Mouse (Mus musculus) MEL (cell line): ENCODE measurements at regions not wholly inside any gene's neighbourhood (a gene's known extent, or its start where the extent isn't known, plus 50 kb on each side); places are given as distances from the start of the nearest gene placed in this dataset.

Source experiments
- DNase-seq: peaks from one replicate; pipeline ENCODE4 v3.0.0; 2011; ENCODE audit warnings: low read depth, low spot score
- H3K27ac ChIP-seq: 2 replicates; pipeline ENCODE4 v1.5.1; 2012; ENCODE audit warnings: low read depth, mild to moderate bottlenecking, control low read depth, low read length, moderate library complexity; ENCODE audit not compliant: control insufficient read depth
- H3K27me3 ChIP-seq, 2 experiments: fragments of 150-350 bp in 1 of 2; sonication (generic) in 1 of 2; 2 replicates each; pipeline ENCODE4 v1.6.1; 2012; ENCODE audit warnings: low read length in 2 of 2, mild to moderate bottlenecking in 2 of 2, improper control_type of control experiment in 1 of 2, moderate library complexity in 1 of 2; ENCODE audit not compliant: insufficient read depth in 2 of 2, control insufficient read depth in 1 of 2
- H3K36me3 ChIP-seq, 2 experiments: 2 replicates each; pipeline ENCODE4 v1.6.1; 2012 to 2014; ENCODE audit warnings: low read length in 2 of 2, improper control_type of control experiment in 1 of 2, inconsistent platforms in 1 of 2, mild to moderate bottlenecking in 1 of 2; ENCODE audit not compliant: insufficient read depth in 2 of 2, control insufficient read depth in 1 of 2
- H3K4me1 ChIP-seq, 2 experiments: fragments of 150-350 bp in 1 of 2; sonication (generic) in 1 of 2; 2 replicates each; pipeline ENCODE4 v1.6.1; 2012; ENCODE audit warnings: low read length in 2 of 2, improper control_type of control experiment in 1 of 2, mild to moderate bottlenecking in 1 of 2; ENCODE audit not compliant: insufficient read depth in 2 of 2, control insufficient read depth in 1 of 2
- H3K4me3 ChIP-seq, 2 experiments: fragments of 150-350 bp in 1 of 2; sonication (generic) in 1 of 2; 2 replicates each; pipeline ENCODE4 v1.5.1; 2012; ENCODE audit warnings: low read depth in 2 of 2, low read length in 2 of 2, mild to moderate bottlenecking in 2 of 2, moderate library complexity in 2 of 2, control low read depth in 1 of 2, improper control_type of control experiment in 1 of 2; ENCODE audit not compliant: control insufficient read depth in 1 of 2, insufficient read depth in 1 of 2
- H3K79me2 ChIP-seq: 2 replicates; pipeline ENCODE4 v1.6.1; 2012; ENCODE audit warnings: mild to moderate bottlenecking, low read length, moderate library complexity; ENCODE audit not compliant: control insufficient read depth, poor library complexity, insufficient read depth
- H3K9ac ChIP-seq: 2 replicates; pipeline ENCODE4 v1.6.1; 2012; ENCODE audit warnings: low read depth, mild to moderate bottlenecking, control low read depth, low read length, moderate library complexity; ENCODE audit not compliant: control insufficient read depth, poor library complexity, severe bottlenecking
- H3K9me3 ChIP-seq: fragments of 150-350 bp; sonication (generic); replicated peaks from 2 replicates; pipeline ENCODE4 v1.6.1; 2012; ENCODE audit warnings: mild to moderate bottlenecking, low read length, improper control_type of control experiment, moderate library complexity; ENCODE audit not compliant: insufficient read depth
- CTCF ChIP-seq, 3 experiments: IDR thresholded peaks in 2 of 3; conservative IDR thresholded peaks in 1 of 3; 2 replicates each; pipeline ENCODE4 v1.5.1; 2011 to 2012; ENCODE audit warnings: low read length in 3 of 3, low read depth in 2 of 3, mild to moderate bottlenecking in 2 of 3, improper control_type of control experiment in 1 of 3, inconsistent platforms in 1 of 3, mixed read lengths in 1 of 3, moderate library complexity in 1 of 3; ENCODE audit not compliant: control insufficient read depth in 1 of 3, insufficient read depth in 1 of 3, poor library complexity in 1 of 3, severe bottlenecking in 1 of 3
- ELF1 ChIP-seq: IDR thresholded peaks from 2 replicates; pipeline ENCODE4 v1.6.1; 2014; ENCODE audit warnings: low read depth, mild to moderate bottlenecking, inconsistent platforms, low read length, improper control_type of control experiment, moderate library complexity
- EP300 ChIP-seq, 2 experiments: IDR thresholded peaks; 2 replicates each; pipeline ENCODE4 v1.6.1; 2011; ENCODE audit warnings: improper control_type of control experiment in 2 of 2, low read length in 2 of 2, low read depth in 1 of 2, mild to moderate bottlenecking in 1 of 2
- HCFC1 ChIP-seq: IDR thresholded peaks from 2 replicates; pipeline ENCODE4 v1.6.1; 2012; ENCODE audit warnings: low read depth, mild to moderate bottlenecking, inconsistent platforms, low read length, improper control_type of control experiment, moderate library complexity
- MAFK ChIP-seq: IDR thresholded peaks from 2 replicates; pipeline ENCODE4 v1.6.1; 2011; ENCODE audit warnings: low read depth, mild to moderate bottlenecking, low read length, improper control_type of control experiment, borderline replicate concordance
- MYC ChIP-seq: IDR thresholded peaks from 2 replicates; pipeline ENCODE4 v1.6.1; 2011; ENCODE audit warnings: low read depth, mild to moderate bottlenecking, low read length, improper control_type of control experiment, moderate library complexity
- NRF1 ChIP-seq: IDR thresholded peaks from 2 replicates; pipeline ENCODE4 v1.6.1; 2014; ENCODE audit warnings: low read depth, mild to moderate bottlenecking, inconsistent platforms, low read length, improper control_type of control experiment, moderate library complexity; ENCODE audit not compliant: poor library complexity, insufficient read depth, severe bottlenecking
- POLR2A ChIP-seq, 2 experiments: IDR thresholded peaks; 2 replicates each; pipeline ENCODE4 v1.6.1; 2011 to 2012; ENCODE audit warnings: low read length in 2 of 2, mild to moderate bottlenecking in 2 of 2, control low read depth in 1 of 2, improper control_type of control experiment in 1 of 2, low read depth in 1 of 2, moderate library complexity in 1 of 2; ENCODE audit not compliant: control insufficient read depth in 1 of 2, insufficient read depth in 1 of 2, poor library complexity in 1 of 2
- POLR2AphosphoS5 ChIP-seq: IDR thresholded peaks from 2 replicates; pipeline ENCODE4 v1.6.1; 2012; ENCODE audit warnings: low read depth, borderline replicate concordance, mild to moderate bottlenecking, inconsistent platforms, low read length, moderate library complexity, mixed read lengths
- RCOR1 ChIP-seq: IDR thresholded peaks from 2 replicates; pipeline ENCODE4 v1.6.1; 2012; ENCODE audit warnings: low read depth, mild to moderate bottlenecking, inconsistent platforms, low read length, improper control_type of control experiment
- SMC3 ChIP-seq: IDR thresholded peaks from 2 replicates; pipeline ENCODE4 v1.6.1; 2011; ENCODE audit warnings: low read depth, low read length, improper control_type of control experiment
- TAL1 ChIP-seq: IDR thresholded peaks from 2 replicates; pipeline ENCODE4 v1.6.1; 2012; ENCODE audit warnings: mild to moderate bottlenecking, inconsistent platforms, low read length, moderate library complexity, mixed read lengths
- TCF12 ChIP-seq: IDR thresholded peaks from 2 replicates; pipeline ENCODE4 v1.6.1; 2014; ENCODE audit warnings: low read depth, mild to moderate bottlenecking, inconsistent platforms, low read length, improper control_type of control experiment, moderate library complexity
- UBTF ChIP-seq: IDR thresholded peaks from 2 replicates; pipeline ENCODE4 v1.6.1; 2012; ENCODE audit warnings: low read depth, mild to moderate bottlenecking, inconsistent platforms, low read length, improper control_type of control experiment, moderate library complexity, borderline replicate concordance; ENCODE audit not compliant: insufficient read depth
- USF2 ChIP-seq, 2 experiments: IDR thresholded peaks; 2 replicates each; pipeline ENCODE4 v1.6.1; 2011 to 2012; ENCODE audit warnings: improper control_type of control experiment in 2 of 2, low read length in 2 of 2, borderline replicate concordance in 1 of 2, inconsistent platforms in 1 of 2, low read depth in 1 of 2, mild to moderate bottlenecking in 1 of 2; ENCODE audit not compliant: insufficient read depth in 1 of 2
- ZKSCAN1 ChIP-seq: IDR thresholded peaks from 2 replicates; pipeline ENCODE4 v1.6.1; 2012; ENCODE audit warnings: low read depth, mild to moderate bottlenecking, inconsistent platforms, low read length, improper control_type of control experiment, moderate library complexity
- ZMIZ1 ChIP-seq: IDR thresholded peaks from 2 replicates; pipeline ENCODE4 v1.6.1; 2012; ENCODE audit warnings: low read depth, mild to moderate bottlenecking, inconsistent platforms, low read length, improper control_type of control experiment, moderate library complexity
- ZNF384 ChIP-seq: IDR thresholded peaks from 2 replicates; pipeline ENCODE4 v1.6.1; 2012; ENCODE audit warnings: low read depth, mild to moderate bottlenecking, inconsistent platforms, low read length, improper control_type of control experiment

- no peak for TF ChIP-seq MAFK
- no peak for TF ChIP-seq HCFC1
- no peak for TF ChIP-seq CTCF (IDR thresholded peaks at IDR 0.05 in 2 of 3, conservative IDR thresholded peaks at IDR 0.05 in 1 of 3; ENCODE audit: control insufficient read depth in 1 of 3, insufficient read depth in 1 of 3, low read depth in 2 of 3, low read length in 3 of 3, poor library complexity in 1 of 3, severe bottlenecking in 1 of 3)
- TF ChIP-seq ZMIZ1 = no peak
- no peak for TF ChIP-seq EP300 (IDR thresholded peaks at IDR 0.05; ENCODE audit: low read depth in 1 of 2, low read length in 2 of 2)
- TF ChIP-seq POLR2AphosphoS5 = no peak
- no peak for TF ChIP-seq ZKSCAN1
- no peak for TF ChIP-seq TCF12
- no peak for TF ChIP-seq ELF1
- TF ChIP-seq USF2 (IDR thresholded peaks at IDR 0.05; ENCODE audit: borderline replicate concordance in 1 of 2, insufficient read depth in 1 of 2, low read depth in 1 of 2, low read length in 2 of 2) = no peak
- TF ChIP-seq POLR2A (IDR thresholded peaks at IDR 0.05; ENCODE audit: control insufficient read depth in 1 of 2, insufficient read depth in 1 of 2, low read depth in 1 of 2, low read length in 2 of 2, poor library complexity in 1 of 2) = no peak
- no peak for TF ChIP-seq UBTF
- TF ChIP-seq TAL1 = no peak
- TF ChIP-seq SMC3 = no peak
- TF ChIP-seq ZNF384 = no peak
- no peak for TF ChIP-seq NRF1
- DNase-seq = no peak
- H3K9me3 ChIP-seq = no peaks in the 10 kb centered on the region
- no peak overlapping the region for H3K4me3 ChIP-seq
- no peaks in the 10 kb centered on the region for H3K79me2 ChIP-seq
- H3K27me3 ChIP-seq = no peaks in the 10 kb centered on the region
- H3K4me1 ChIP-seq = no peaks in the 10 kb centered on the region
- H3K36me3 ChIP-seq = no peaks in the 10 kb centered on the region
- no peak overlapping the region for H3K27ac ChIP-seq
- H3K9ac ChIP-seq = no peak overlapping the region
Measured at GRCm38 (mm10) chr8:92506436-92506835, 149.0 kb downstream of the Irx5 start.

GRCm38 (mm10) chr8:92506906-92507305, 149.5 kb downstream of the Irx5 start:
- Histone ChIP-seq H3K36me3 (no peaks in the 10 kb centered on the region), H3K79me2 (no peaks in the 10 kb centered on the region), H3K27ac (no peak overlapping the region), H3K9me3 (no peaks in the 10 kb centered on the region), H3K27me3 (no peaks in the 10 kb centered on the region), H3K4me1 (no peaks in the 10 kb centered on the region), H3K4me3 (no peak overlapping the region), H3K9ac (no peak overlapping the region)
- TF ChIP-seq CTCF (IDR thresholded peaks at IDR 0.05 in 2 of 3, conservative IDR thresholded peaks at IDR 0.05 in 1 of 3; ENCODE audit: control insufficient read depth in 1 of 3, insufficient read depth in 1 of 3, low read depth in 2 of 3, low read length in 3 of 3, poor library complexity in 1 of 3, severe bottlenecking in 1 of 3) = no peak
- no peak for TF ChIP-seq MYC
- no peak for TF ChIP-seq RCOR1
- no peak for TF ChIP-seq EP300 (IDR thresholded peaks at IDR 0.05; ENCODE audit: low read depth in 1 of 2, low read length in 2 of 2)
- DNase-seq = no peak
